Mouse (Mus musculus): ENCODE data around the gene Afap1.

- TF ChIP-seq POLR2A (IDR thresholded peaks at IDR 0.05; ENCODE audit: insufficient read depth, low read length) (no peak), CTCF (IDR thresholded peaks at IDR 0.05; ENCODE audit: low read depth, low read length) (no peak)
Observed at GRCm38 (mm10) chr5:35882391-35882790, 10.7 kb upstream of the Afap1 start.

All from ES-Bruce4 (cell line).